Mouse (Mus musculus) ovary, postnatal 36 days (tissue): ENCODE measurements at regions not wholly inside any gene's neighbourhood (a gene's known extent, or its start where the extent isn't known, plus 50 kb on each side); places are given as distances from the start of the nearest gene placed in this dataset.
"Not testable (repeated sequence)": the region's sequence is repeated elsewhere in the genome, so short reads cannot be mapped to it uniquely, and the experiment has no call there.

ENCODE experiments used
- DNase-seq: peaks from one replicate; pipeline ENCODE4 v3.0.0; 2022; ENCODE audit warnings: low spot score, mixed read lengths

DNA sequence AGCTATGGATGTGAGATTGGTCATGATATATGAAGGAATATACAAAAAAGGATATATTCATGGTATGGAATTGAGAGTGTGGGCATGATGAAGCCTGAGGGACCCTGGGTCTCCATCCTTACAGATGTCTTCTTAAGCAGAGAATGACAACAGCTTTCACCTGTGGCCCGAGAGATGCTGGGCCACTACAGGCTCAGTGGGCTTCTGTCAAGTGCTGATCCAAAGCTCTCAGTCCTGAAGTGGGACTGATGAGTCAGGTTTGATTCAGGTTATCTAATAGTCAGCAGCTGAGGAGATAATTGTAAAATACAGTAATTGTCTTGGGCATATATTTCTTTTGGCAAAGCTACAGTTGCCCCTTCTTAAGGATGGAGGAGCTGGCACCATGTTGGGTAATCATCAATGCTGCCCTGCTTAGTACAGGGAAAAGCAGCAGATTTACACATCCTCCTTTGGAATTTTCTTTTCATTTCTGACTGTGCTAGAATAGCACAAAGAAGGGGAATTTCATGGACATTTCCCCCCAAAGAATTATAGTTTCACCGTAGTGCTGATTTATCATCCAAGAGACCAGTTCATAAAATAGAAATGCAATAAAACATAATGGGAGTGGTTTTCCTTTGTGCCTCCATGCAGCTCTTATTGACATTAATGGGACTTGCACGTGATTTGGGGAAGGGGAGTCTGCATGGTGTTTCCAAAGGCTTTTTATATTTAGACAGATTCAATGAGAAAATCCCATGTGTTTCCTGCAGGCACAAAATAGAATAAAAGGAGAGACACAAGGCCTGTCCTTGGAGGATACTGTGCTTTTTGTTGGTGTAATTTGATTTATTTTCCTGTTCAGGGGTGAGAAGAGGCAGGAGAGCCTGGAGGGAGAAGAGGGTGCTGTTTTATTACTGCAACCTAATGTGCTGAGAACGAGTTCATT is 452.6 kb upstream of the Nrsn1 start:
- no peak for DNase-seq

DNA sequence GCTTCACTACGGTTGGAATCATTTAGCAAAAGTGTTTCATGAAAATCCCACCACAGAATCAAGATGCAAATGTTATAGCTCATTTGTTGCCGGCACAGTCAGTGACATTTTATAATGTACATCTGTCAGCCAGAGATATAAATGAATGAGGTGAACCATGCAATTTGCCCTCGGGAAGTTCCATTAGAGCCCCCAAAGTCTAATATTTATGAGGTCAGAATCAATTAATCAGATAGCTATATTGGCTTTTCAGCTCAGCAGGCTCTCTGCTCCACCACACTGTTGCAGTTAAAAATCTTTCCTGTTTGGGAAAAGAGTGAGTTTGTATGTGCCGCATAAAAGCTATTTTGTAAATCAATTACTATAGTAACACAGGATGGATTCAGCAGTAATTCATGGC is 430.7 kb upstream of the Nrsn1 start:
- DNase-seq: no peak

DNA sequence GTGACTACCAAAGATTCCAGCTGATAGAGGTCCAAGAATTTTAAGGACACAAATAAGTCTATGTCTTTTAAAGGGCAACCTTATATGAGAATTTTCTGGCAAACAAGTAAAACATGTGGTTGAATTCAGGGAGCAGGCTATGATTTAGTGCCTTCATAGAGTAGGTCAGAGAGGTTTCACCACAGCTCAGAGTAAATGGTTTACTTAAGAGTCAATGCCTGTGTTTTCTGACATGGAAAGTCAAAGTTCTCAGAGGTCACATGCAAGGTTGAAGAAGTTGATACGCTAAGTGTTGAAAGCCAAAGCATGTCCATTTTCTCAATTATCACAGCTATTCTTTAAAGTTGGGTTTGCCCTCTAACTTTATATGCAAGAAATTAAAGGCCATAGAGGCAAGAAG is 425.7 kb upstream of the Nrsn1 start:
- no peak for DNase-seq

DNA sequence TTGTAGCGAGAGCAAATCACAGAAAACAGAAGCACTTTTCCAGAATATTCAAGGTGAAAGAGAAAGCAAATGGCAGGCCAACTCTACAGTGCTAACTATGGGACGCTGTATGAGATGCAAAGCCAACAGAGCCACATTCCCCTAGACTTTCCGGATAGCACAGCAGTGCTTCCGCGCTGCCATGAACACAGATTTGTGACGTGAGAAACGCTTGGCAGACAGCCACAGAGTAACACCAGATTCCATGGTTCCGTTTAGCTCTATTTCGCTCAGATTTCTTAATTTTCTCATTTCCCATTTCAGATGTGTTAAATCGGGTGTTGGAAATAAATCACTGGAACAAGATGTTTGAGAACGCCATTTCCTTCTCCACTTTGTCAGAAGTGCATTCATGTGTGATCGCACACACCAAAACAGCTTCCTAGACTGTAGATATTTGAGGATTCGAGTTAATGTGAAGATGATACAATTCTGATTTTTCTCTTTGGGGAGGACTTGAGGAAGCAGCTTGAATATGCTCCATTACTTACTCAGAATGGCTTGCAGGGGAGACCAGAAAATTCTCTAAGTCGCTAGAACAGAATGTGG is 424.8 kb upstream of the Nrsn1 start:
- no peak for DNase-seq

DNA sequence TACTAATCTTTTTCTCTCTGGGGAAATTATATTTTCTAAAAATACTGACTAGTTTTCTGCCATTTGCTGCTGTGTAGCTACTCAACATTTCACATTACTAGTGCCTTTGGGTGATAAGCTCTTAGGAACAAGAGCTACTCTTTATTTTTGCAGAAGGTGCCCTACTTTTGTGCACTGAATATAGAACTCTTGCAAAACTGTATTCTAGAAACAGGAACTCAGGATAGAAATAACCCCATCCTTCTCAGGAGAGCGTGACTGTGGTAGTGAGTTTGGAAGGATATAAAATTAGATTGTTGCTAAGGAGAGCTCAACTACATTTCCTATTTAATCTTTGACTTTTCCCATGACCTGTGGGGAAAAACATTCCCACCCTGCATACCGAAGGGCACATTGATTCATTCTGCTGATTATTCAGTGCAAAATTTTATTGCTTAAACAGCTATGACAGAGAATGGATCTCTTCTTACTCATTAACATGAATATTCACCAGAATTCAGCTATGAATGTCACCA is 408.0 kb upstream of the Nrsn1 start:
- DNase-seq: no peak

DNA sequence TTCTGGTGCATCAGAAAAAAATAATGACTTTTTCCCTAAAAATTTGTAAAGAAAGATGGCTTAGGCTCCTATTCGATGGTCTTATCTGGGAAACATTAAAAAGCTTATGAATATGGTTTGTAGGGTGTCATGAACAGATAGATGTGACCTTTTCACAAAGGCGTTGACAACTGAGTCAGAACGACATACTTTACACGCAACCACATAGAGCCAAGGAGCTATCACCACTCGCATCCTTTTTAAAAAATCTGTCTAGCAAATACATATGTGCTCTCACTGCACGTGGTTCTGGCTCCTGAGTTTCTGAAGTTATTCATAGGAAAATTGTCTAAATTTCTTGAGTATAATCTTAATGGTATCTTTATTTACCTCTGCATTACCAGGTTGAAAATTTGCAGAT is 404.9 kb upstream of the Nrsn1 start:
- no peak for DNase-seq

DNA sequence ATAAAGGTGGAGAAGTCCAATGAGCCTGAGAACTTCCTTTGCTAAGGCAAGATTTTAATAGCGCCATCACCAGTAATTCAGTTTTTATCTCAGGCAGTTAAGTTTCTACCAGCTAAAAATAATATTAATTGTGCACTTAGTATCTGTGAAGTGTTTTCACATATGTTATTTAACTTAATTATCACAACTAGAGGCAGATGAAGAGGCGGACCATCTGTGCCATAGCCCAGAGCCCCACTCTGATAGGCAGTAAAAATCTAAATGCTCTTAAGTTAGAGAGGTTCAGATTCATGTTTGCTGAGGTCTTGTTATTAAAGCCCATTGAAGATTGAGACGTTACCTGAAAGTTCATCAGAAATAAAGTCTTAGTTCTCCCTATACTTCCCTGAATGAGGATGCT is 395.7 kb upstream of the Nrsn1 start:
- DNase-seq: no peak

DNA sequence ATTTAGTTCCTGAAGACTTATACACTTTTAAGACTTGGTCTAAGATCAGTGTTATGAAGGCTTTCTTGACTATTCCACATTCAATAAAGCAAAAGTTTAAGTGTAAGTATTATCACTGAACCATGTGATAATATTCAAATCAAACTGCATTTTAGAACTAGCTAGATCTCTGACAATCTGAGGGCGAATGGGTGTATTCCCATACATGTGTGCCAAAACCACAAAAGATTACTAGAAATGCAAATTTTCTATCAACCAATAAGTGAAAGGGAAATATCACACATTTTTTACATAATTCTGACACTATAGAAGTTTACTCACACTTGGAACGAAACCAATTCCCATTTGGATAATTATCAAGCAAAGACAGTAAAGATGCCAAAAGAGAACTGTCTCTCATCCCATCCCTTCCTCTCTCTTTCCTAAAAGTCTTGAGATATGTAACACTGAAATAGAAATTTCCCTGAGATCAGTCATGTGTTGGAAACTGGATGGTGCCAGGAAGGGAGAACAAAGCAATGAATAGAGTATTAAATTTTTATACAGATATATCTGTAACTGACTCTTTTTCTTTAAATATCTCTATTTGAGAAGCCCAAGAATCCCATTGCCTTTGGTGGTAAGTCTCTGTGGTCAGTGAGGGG is 394.8 kb upstream of the Nrsn1 start:
- no peak for DNase-seq

DNA sequence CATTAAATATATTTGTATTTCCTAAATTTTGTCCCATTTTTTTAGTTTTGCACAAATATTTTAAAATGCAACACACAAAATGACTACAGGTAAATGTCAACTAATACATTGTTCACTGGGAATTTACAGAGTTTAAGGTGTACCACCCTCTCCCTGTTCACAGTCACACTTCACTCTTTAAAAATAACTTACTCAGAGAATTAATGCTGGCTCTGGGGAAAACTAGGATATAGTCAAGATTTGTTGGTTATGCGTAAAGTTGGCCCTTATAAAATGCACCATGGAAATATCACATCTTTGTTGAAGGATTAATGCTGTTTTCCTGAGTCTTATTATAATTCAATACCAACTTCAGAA is 378.1 kb upstream of the Nrsn1 start:
- DNase-seq: no peak

DNA sequence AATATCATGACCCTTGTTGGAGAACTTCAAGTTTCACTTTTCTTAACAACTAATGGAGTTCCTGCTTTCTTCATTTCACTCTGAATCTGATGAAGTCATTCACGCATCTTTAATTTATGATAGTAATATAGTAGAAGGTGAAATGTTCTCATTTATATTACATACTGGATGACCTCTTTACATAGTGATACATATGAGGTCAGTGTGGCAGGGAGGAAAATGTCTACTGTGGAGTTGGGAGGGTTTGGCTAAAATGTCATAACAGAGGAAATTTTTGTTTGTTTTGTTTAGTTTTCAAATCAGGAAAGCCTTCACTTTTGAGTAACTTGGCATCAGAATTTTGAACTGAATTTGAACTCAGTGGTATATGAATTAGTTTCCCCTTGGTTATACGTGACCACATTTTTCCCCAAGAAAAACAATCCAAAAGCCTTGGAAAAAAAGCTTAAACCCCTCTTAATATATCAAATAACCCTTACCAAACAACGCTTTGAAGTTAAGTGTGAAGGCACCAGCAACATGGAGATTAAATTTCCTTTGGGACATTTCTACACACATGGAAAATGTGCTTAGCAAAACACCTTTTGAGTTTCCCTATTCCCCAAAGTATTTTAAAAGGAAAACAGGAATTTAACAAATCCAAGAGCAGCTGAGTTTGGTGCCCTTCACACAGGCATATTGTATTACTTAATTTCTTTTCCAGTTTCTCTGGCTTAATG is 377.6 kb upstream of the Nrsn1 start:
- no peak for DNase-seq

DNA sequence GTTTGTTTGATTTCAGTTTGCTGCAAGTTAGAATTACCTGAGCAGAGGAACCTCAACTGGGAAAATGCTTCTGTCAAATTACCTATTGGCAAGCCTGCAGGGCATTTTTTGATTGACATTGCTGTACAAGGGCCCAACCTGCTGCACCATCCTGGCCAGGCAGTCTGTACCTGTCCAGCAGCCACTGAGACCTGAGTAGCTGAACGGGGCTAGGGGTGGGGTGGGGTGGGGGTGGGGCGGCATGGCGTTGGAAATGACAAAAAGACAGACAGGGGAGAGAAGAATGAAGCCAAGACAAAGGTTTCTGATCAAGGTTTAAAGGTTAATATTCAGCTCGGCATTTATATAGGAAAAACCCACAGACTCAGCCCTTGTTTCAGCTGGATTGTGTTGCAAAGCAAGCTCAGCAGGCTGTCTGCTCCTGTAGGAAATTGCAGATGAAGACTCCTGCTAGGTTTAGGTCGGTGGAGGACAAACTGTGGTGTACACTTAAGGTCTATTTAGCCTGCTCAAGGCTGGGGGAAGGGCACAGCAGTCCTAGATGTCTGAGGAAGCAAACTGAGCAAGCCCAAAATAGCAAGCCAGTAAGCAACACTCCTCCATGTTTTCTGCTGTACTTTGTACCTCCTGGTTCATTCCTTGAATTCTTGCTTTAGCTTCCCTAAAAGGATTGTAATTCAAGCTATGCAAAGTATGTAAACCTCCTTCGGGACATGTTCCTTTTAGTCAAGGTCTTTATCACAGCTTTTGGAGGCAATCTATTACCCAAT is 369.4 kb upstream of the Nrsn1 start:
- no peak for DNase-seq

DNA sequence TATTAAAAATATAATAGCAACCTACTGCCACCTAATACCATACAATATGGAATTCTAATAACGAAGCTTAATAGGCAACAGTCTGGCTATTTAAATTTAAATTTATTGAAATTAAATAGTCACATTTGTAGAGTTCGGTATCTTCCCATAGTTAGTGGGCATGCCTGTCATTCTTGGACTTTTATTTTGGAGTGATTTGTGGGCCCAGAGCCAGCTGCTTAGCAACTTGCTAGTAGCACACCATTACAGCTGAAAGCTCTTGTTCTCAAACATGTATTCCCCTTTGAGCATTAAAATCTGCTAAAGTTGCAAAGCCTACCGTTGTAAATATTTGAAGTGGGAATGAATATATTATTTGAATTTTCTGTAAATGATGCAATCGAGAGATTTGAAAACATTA is 359.2 kb upstream of the Nrsn1 start:
- no peak for DNase-seq

DNA sequence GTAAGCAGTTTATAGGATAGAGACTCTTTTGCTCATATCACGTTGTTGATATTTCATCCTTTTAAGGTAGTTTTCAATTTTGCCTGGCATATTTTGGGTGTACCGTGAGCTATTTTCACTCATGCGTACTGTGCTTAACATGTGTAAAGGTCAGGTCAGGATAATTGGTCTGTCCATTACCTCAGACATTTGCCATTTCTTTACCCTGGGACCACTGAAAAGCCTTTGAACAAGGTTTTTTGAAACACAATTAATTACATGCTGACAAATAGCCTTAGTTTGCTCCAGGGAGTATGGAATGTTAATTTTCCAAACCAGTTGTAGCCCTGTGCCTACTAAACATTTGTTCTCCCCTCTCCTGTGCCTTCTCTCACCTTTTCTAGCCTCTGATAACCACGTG is 347.3 kb upstream of the Nrsn1 start:
- DNase-seq: no peak

DNA sequence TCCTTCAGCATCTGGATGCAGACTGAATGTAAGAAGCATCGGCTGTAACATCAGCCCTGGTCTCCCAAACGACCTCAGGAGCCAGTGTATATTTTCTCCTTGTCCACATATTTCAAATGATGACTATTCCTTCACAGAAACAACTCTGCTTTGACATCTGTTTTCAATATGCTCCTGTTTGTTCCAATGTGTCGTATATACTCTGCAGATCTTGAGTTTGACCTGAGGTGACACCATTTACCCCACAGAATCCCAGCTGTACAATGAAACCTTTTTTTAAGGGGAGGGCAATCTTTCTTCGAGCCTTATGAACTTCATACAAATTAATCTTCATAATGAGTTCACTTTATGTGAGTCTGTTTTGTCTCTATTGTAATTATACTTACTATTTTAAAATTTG is 341.7 kb upstream of the Nrsn1 start:
- no peak for DNase-seq

DNA sequence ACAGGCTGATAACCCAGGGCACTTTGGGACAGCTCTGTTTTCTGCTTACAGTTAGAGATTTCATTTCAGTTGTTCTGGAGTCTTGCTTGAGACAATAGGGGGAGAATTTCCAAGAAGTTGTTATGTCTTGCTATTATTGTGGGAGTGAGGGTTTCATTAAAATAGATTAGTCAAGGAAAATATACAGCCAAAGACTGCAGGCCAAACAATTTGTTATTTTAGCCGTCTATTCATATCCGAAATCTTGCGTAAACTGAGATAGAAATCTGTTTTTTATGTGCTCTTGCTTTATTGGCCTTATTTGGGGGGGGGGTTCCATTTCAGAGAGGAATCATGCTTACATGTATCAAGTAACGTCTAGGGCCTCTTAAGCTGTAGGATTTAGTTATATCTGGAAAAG is 339.3 kb upstream of the Nrsn1 start:
- no peak for DNase-seq

DNA sequence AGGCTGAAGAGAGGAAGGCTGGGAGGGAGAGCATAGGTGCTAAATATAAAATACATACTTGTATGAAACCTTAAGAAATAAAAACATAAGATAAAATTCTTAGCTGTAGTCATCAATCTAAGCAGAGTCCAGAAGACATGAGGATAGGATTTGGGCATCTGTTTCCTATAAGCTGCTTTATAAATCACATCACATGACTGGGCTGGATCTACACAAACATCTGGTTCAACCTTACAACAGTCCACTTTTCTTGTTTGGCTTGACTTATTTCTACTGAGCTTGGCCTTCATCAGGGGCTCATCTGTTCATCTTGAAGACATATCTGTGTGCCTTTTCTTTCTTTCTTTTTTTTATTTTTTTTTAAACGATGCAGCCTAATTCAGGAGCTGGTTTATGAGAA is 338.9 kb upstream of the Nrsn1 start:
- DNase-seq: no peak

DNA sequence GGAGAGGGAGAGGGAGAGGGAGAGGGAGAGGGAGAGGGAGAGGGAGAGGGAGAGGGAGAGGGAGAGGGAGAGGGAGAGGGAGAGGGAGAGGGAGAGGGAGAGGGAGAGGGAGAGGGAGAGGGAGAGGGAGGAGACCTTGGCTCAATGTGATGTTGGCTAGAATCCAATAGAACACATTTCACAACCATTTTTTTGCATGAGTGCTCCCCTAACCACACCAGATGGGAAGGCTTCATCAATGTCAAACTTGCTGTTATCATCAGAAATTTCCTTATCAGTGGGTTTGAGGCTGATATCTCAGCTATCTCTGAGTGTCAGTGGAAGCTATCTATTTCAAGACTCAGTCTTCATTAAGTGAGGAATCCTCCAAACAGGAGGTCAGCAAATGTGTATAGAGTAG is 331.0 kb upstream of the Nrsn1 start:
- not testable (repeated sequence) for DNase-seq

DNA sequence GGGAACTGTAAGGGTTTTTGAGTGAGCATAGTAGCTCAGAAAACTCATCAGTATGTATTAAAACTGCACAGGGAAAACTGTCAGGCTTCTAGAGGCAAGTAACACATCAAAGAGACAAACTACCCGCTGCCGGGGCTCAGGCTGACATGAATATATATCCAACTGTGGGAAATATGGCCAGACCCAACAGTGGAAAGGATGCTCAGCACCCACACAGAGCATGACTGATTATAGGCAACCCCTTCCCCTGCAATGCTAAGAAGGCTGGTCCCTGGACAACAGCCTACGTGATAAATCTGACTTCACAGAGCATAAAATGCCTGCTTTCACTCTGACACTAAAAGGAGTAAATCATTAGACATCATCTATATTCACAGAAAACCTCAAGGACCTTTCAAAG is 324.3 kb upstream of the Nrsn1 start:
- no peak for DNase-seq

DNA sequence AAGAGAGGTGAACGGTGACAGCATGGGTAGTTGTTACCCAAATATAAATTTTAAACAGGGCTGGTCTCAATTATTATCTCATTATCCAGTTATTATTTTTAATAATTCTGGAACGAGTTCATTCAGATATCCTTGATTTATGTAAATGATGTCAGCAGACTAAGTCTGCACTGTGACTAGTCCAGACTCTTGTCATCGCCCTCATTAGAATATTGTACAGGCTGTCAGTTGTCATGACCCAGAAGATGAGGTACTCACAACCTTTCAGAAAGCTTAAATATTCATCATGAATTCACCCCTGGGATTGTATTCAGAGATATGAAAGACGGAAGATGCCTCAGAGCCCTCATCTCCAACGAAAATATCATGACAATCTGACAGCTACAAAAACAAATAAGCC is 300.3 kb upstream of the Nrsn1 start:
- no peak for DNase-seq

DNA sequence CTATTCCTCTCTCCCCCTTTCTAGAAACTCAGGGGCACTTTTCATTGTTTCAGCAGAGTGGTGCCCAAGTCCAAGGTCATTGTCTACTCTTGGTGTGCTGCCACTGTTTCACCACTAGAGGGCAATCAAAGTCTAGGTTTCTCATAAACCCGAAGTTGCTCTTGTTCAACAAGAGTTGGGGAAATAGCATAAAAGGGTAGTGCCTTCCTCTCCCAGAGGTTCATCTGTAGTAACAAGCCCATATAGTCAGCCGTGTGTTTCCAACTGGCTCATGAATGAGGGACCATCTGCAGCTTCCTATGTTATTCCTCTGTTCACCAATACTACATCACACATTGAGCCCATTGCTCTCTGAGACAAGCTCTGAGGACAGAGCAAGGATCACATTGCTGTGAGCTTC is 292.4 kb upstream of the Nrsn1 start:
- DNase-seq: peak; percentile 9

DNA sequence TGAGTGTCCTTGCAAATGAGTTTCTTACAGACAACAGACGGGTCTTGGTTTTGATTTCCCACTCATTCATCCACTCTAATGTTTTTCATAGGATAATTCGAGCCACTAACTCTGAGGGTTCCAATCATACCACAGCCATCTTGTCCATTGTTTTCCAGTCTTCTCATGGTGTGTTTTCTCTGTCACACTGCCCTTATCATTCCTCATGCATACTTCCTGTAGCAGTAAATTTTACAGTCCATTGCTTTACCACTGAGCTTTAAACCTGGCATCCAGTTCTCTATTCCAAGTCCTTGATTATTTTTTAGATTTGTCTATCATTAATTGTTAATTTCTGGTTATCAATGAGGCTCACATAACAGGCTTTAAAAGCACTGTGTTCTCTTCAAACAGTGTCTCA is 290.0 kb upstream of the Nrsn1 start:
- no peak for DNase-seq

DNA sequence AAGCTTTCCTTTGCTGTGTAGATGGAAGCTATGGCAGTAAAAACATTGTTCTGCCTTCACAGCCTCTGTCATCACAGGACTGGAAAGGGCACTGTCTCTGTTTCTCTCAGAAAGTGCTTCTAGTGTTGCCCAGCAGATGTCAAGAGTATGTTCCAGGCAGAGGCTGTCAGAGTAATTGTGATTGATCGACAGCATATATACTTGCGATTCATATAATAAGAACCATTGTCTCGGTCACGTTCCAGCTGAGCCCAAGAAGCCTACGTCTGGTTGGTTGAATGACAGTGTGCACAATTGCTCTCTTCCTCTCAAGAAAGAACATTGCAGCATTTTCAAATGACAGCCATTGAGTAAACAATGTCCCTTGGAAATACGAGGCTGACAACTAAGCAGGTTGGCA is 284.7 kb upstream of the Nrsn1 start:
- no peak for DNase-seq
